Mouse (Mus musculus) lung, adult 2 months (tissue): ENCODE measurements around the gene Scml4.

Experiments
- CTCF ChIP-seq: fragments of 200-500 bp; IDR thresholded peaks from 2 replicates; pipeline ENCODE4 v1.5.1; 2011; ENCODE audit warnings: mild to moderate bottlenecking, low read length, control low read depth; ENCODE audit not compliant: insufficient read depth
- POLR2A ChIP-seq: fragments of 200-500 bp; IDR thresholded peaks from 2 replicates; pipeline ENCODE4 v1.6.1; 2011; ENCODE audit warnings: low read depth, mild to moderate bottlenecking, control low read depth, low read length, borderline replicate concordance; ENCODE audit errors: extremely low read depth

DNA sequence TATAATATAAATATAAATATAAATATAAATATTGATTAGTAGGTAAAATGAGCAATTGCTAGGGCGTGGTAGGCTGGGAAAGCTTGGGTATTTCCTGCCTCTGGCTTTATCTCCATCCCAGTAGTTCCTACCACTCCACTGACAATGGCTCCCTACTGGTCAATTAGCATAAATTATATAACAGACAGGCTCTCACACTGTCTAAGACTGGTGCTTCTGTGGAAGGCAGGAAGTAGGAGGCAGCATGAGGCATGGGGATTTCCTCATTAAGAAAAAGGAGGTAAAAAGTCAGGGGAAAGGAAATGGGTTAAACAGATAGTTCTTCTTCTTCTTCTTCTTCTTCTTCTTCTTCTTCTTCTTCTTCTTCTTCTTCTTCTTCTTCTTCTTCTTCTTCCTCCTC, 48.4 kb downstream of the Scml4 start:
- TF ChIP-seq CTCF (no peak), POLR2A (no peak)
